Mouse (Mus musculus): Measurements from ENCODE around the gene Tcf7l1. TPM values are rescaled to one million over a fixed set of nuclear protein-coding genes. Genes with fewer than 3 reads are reported as not detected.

The Tcf7l1 gene
- polyA plus RNA-seq, 1 experiment = 0.12 TPM

DNA sequence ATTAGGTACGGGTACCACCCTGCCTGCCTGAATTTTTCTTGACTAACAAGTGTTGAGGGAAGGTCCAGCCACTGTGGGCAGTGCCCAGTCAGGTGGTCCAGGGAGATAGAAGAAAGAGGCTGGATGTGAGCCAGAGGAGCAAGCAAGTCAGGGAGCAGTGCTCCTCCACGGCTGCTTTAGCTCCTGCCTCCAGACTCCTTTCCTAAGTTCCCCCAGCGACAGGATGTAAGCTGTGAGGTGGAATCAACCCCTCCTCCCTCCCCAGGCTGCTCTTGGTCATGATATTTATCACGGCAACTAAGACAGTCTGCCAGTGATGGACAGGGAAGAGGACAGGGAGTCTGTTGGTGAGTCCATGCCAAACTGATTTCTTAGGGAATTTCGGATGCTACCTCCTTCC is 195.1 kb downstream of the Tcf7l1 start:
- TF ChIP-seq GATA1 (IDR thresholded peaks at IDR 0.05; ENCODE audit: borderline replicate concordance, low read length) (no peak), FLI1 (IDR thresholded peaks at IDR 0.05; ENCODE audit: low read length) (no peak)
- Histone ChIP-seq H3K36me3 (replicated peaks; ENCODE audit: low read length) (peaks cover 37% of the 10 kb centered on the region), H3K27me3 (replicated peaks) (no peaks in the 10 kb centered on the region), H3K9me3 (no peaks in the 10 kb centered on the region), H3K4me3 (replicated peaks) (no peak overlapping the region), H3K4me1 (peaks cover 27% of the 10 kb centered on the region)

DNA sequence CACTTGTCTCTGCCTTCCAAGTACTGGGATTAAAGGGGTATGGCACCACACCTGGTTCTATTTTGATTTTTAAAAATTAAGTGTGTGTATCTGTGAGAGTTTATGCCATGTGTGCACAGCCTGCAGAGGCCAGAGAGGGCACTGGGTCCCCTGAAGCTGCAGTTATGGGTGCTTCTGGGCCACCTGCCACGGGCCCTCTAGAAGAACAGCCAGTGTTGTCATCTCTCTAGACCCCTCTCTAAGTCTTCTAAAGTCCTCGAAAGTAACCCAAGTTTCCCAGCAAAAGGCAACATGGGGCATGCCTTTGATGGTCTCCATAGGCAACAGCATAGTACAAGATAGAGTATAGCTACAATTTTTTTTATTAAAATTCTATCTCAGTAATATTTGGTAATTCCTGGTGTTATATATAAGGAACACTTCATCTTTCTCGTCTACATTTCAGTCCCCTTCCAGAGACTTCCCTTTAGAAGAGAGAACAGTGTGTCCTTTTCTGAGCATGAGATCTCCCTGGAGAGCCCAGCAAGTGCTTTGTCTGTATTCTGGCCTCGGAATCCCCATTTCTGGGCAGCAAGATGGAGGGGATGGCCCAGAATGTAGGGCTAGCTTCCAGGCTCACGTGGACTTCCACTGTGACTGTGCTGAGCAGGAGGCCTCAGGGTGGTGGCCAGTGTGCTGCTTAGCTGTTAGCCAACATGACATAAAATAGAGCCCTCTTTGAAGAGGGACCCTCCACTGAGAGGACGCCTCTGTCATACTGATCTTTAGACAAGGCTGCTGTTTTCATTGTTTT is 195.8 kb downstream of the Tcf7l1 start:
- TF ChIP-seq FLI1 (IDR thresholded peaks at IDR 0.05; ENCODE audit: low read length) (no peak), GATA1 (IDR thresholded peaks at IDR 0.05; ENCODE audit: borderline replicate concordance, low read length) (no peak)

DNA sequence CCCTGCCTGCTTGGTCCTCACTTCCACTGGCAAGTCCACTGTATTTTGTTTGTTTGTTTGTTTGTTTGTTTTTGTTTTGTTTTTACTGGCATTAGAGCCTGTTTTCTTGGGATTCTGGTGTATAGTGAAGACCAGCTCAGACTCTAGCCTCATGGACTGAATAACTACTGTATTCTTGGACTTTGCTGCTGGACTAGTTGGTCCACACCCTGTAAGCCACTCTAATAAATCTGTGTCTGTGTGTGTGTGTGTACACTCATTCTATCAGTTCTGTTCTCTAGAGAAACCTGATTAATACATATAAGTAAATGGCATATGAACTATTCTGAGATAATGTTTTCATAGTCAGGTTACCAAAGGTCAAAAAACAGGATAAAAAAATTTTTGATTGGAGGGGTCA is 198.9 kb downstream of the Tcf7l1 start:
- peaks cover 67% of the 10 kb centered on the region for H3K36me3 ChIP-seq (replicated peaks; ENCODE audit: low read length)
- no peaks in the 10 kb centered on the region for H3K27me3 ChIP-seq (replicated peaks)
- no peaks in the 10 kb centered on the region for H3K9me3 ChIP-seq
- H3K4me1 ChIP-seq = peaks cover 7% of the 10 kb centered on the region; the same call in 1 of the 2 replicates
- TF ChIP-seq GATA1 (IDR thresholded peaks at IDR 0.05; ENCODE audit: borderline replicate concordance, low read length) = no peak
- TF ChIP-seq FLI1 (IDR thresholded peaks at IDR 0.05; ENCODE audit: low read length) = no peak
- no peak overlapping the region for H3K4me3 ChIP-seq (replicated peaks)

More for the DNA sequence above, 195.8 kb downstream of the Tcf7l1 start:
- no peaks in the 10 kb centered on the region for H3K9me3 ChIP-seq
- peaks cover 25% of the 10 kb centered on the region for H3K4me1 ChIP-seq
- H3K27me3 ChIP-seq (replicated peaks) = no peaks in the 10 kb centered on the region
- H3K4me3 ChIP-seq (replicated peaks) = no peak overlapping the region
- H3K36me3 ChIP-seq (replicated peaks; ENCODE audit: low read length) = peaks cover 39% of the 10 kb centered on the region

DNA sequence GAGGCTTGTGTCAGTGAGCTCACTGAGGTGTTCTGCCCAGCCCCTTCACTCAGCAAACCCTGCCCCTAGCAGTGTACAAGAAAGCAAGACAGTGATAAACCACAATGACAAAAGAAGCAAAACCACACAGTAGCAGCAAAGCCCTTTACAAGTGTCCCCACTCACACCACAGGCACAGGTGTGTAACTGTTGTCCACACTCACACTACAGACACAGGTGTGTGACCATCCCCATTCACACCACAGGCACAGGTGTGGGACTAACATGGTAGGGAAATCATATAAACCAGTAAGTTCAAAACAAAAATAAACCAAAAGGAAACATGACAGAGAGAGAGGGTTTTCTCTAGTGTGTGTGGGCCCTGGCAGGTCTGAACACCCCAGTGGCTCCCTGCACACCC is 200.7 kb downstream of the Tcf7l1 start:
- Histone ChIP-seq H3K36me3 (replicated peaks; ENCODE audit: low read length) (peaks cover 65% of the 10 kb centered on the region), H3K27me3 (replicated peaks) (peaks cover 4% of the 10 kb centered on the region)

DNA sequence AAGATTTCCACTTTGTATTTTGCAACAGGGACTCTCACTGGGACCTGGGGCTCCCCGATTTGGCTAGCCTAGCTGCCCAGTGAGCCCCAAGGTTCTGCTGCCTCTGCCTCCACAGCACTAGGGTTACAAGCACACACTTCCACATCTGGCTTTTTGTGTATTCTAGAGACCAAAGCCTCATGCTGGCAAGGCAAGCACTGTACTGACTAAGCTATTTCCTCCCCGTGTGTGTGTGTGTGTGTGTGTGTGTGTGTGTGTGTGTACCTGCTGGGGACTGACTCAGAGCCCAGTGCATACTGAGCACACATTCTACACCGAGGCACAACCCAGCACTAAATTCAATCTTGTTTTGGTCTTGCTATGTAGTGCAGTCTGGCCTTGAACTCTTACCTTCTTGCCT is 202.4 kb downstream of the Tcf7l1 start:
- peaks cover 52% of the 10 kb centered on the region for H3K36me3 ChIP-seq (replicated peaks; ENCODE audit: low read length)
- no peak overlapping the region for H3K4me3 ChIP-seq (replicated peaks)
- peaks cover 4% of the 10 kb centered on the region for H3K27me3 ChIP-seq (replicated peaks)
- H3K9me3 ChIP-seq = no peaks in the 10 kb centered on the region
- no peak for TF ChIP-seq GATA1 (IDR thresholded peaks at IDR 0.05; ENCODE audit: borderline replicate concordance, low read length)
- TF ChIP-seq FLI1 (IDR thresholded peaks at IDR 0.05; ENCODE audit: low read length) = no peak
- H3K4me1 ChIP-seq = peaks cover 14% of the 10 kb centered on the region

More for the DNA sequence above, 200.7 kb downstream of the Tcf7l1 start:
- Histone ChIP-seq H3K4me1 (peaks cover 7% of the 10 kb centered on the region; the same call in 1 of the 2 replicates), H3K4me3 (replicated peaks) (no peak overlapping the region), H3K9me3 (no peaks in the 10 kb centered on the region)
- TF ChIP-seq FLI1 (IDR thresholded peaks at IDR 0.05; ENCODE audit: low read length) = no peak
- TF ChIP-seq GATA1 (IDR thresholded peaks at IDR 0.05; ENCODE audit: borderline replicate concordance, low read length) = no peak

DNA sequence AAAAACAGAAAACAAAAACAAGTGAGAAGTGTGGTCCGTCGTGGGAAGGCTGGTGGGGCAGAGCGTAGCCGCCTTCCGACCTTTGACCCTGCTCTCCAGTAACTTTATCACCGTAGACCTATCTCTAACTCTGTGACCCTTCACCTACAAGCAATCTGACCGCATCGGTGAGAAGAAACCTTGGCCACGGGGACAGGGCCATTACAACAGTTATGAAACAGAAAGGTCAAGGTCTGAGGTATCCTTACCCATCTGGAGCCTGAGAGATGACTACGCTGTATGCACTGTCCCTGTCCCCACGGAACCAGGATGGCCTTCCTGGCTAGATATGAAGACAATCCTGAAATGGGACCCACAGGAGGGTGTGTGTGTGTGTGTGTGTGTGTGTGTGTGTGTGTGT is 204.9 kb downstream of the Tcf7l1 start:
- no peak for TF ChIP-seq FLI1 (IDR thresholded peaks at IDR 0.05; ENCODE audit: low read length)
- TF ChIP-seq GATA1 (IDR thresholded peaks at IDR 0.05; ENCODE audit: borderline replicate concordance, low read length) = no peak
- peaks cover 16% of the 10 kb centered on the region for H3K4me1 ChIP-seq
- peaks cover 4% of the 10 kb centered on the region for H3K27me3 ChIP-seq (replicated peaks)
- peaks cover 57% of the 10 kb centered on the region for H3K36me3 ChIP-seq (replicated peaks; ENCODE audit: low read length)
- no peak overlapping the region for H3K4me3 ChIP-seq (replicated peaks)
- no peaks in the 10 kb centered on the region for H3K9me3 ChIP-seq

DNA sequence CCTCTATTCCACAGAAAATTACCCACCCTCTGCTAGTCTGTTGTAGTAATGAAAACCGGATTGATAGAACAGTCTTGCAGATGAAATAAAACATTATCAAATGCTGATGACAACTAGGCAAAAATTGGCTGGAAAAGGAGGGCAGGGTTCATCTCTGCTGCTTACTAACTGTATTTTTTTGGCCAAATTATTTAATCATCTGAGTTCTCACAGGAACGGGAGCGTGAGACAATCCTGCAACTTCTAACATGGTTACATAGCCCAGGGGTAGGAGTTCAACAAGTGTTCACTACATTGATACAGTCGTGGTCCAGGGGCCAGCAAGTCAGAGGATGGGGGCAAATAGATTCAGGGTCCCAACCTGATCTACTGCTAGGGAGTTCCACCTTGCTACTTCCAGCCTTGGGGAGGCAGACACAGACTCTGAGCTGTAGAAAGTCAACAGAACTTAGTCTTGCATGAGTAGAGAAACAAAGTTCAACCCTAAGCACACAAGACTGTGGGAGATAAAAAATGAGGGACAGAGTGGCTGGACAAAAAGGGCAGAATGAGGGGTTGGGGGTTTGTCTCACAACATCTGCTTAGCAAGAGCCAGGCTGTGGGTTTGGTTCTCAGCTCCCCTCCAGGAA is 205.7 kb downstream of the Tcf7l1 start:
- no peak for TF ChIP-seq GATA1 (IDR thresholded peaks at IDR 0.05; ENCODE audit: borderline replicate concordance, low read length)
- TF ChIP-seq FLI1 (IDR thresholded peaks at IDR 0.05; ENCODE audit: low read length) = no peak
- Histone ChIP-seq H3K27me3 (replicated peaks) (peaks cover 4% of the 10 kb centered on the region), H3K4me3 (replicated peaks) (no peak overlapping the region), H3K9me3 (no peaks in the 10 kb centered on the region), H3K4me1 (peaks cover 14% of the 10 kb centered on the region), H3K36me3 (replicated peaks; ENCODE audit: low read length) (peaks cover 64% of the 10 kb centered on the region)

DNA sequence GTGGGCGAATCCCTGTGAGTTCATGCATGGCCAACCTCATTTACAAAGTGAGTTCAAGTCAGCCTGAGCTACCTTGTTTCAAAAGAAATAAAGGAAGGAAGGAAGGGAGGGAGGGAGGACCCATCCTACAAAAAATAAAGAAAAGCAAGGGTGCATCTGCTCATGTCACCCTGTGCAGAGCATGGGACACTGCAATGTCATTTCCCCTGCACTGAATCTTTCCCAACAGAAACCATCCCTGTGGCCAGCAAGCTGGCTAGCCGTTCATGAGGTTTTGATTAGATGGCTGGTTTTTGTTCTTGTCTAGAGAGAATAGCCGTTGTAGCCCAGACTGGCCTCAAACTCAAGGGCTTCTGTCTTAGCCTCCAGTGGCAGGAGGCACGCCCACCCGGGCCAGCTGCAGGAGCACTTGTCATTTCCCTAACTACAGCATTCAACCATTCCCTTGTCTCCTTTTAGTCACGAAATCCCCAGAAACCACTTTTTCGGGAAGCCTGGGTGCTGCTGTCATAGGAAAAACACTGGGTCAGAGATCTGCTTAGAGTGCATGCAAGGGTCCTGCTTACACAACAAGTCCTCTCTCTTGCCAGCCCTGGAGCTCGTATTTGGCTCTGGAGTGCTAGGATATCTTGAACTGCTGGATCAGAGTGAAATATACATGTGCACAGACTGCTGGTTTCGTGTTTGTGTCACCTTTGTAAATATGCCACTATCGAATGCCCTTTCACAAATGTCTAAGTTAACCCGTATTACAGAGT is 207.2 kb downstream of the Tcf7l1 start:
- Histone ChIP-seq H3K27me3 (replicated peaks) (peaks cover 7% of the 10 kb centered on the region), H3K4me1 (peaks cover 15% of the 10 kb centered on the region), H3K9me3 (no peaks in the 10 kb centered on the region), H3K4me3 (replicated peaks) (no peak overlapping the region), H3K36me3 (replicated peaks; ENCODE audit: low read length) (peaks cover 65% of the 10 kb centered on the region)
- no peak for TF ChIP-seq GATA1 (IDR thresholded peaks at IDR 0.05; ENCODE audit: borderline replicate concordance, low read length)
- TF ChIP-seq FLI1 (IDR thresholded peaks at IDR 0.05; ENCODE audit: low read length) = no peak

Other genes starting within 250 kb of the Tcf7l1 start
- gene Capg, start 244.9 kb downstream of the Tcf7l1 start, polyA plus RNA-seq (2012; ENCODE audit: insufficient read depth, low replicate concordance) = 7.6 and 140 TPM in 2 replicates
- 11.4 and 18.4 TPM in 2 replicates for gene Elmod3, start 190.8 kb downstream of the Tcf7l1 start, polyA plus RNA-seq (2012; ENCODE audit: insufficient read depth, low replicate concordance)
- 7.6 and 25.6 TPM in 2 replicates for gene Retsat, start 190.8 kb downstream of the Tcf7l1 start, polyA plus RNA-seq (2012; ENCODE audit: insufficient read depth, low replicate concordance)
- 0.86 and 2.9 TPM in 2 replicates for gene Tgoln1, start 172.3 kb downstream of the Tcf7l1 start, polyA plus RNA-seq (2012; ENCODE audit: insufficient read depth, low replicate concordance)
- gene Kcmf1, start 110.7 kb upstream of the Tcf7l1 start, polyA plus RNA-seq (2012; ENCODE audit: insufficient read depth, low replicate concordance) = 10.2 and 91.5 TPM in 2 replicates
- 60.6 and 494 TPM in 2 replicates for gene Tmsb10, start 169.5 kb upstream of the Tcf7l1 start, polyA plus RNA-seq (2012; ENCODE audit: insufficient read depth, low replicate concordance)